Mouse (Mus musculus) CH12.LX (cell line): Measurements from ENCODE around the gene Il17f. TPM values are rescaled to one million over a fixed set of nuclear protein-coding genes. Genes with fewer than 3 reads are reported as not detected.
"Not testable (repeated sequence)": the region's sequence is repeated elsewhere in the genome, so short reads cannot be mapped to it uniquely, and the experiment has no call there.

ENCODE experiments used
- DNase-seq: peaks from one replicate; pipeline ENCODE4 v3.0.0-alpha.2; 2013; ENCODE audit errors: extremely low read depth
- H3K27ac ChIP-seq: 2 replicates; pipeline ENCODE4 v1.5.1; 2012; ENCODE audit warnings: low read depth, mild to moderate bottlenecking, control low read depth, moderate library complexity; ENCODE audit not compliant: insufficient read depth
- H3K27me3 ChIP-seq: replicated peaks from 2 replicates; pipeline ENCODE3; 2012; ENCODE audit warnings: inconsistent platforms
- H3K36me3 ChIP-seq, 2 experiments: replicated peaks in 1 of 2; 2 replicates each; pipeline versions ENCODE3 to v1.6.1; 2012; ENCODE audit warnings: inconsistent platforms in 1 of 2, low read length in 1 of 2, mild to moderate bottlenecking in 1 of 2, mixed read lengths in 1 of 2, moderate library complexity in 1 of 2; ENCODE audit not compliant: control insufficient read depth in 1 of 2, insufficient read depth in 1 of 2
- H3K4me1 ChIP-seq, 2 experiments: 2 replicates each; pipeline ENCODE4 v1.6.1; 2012; ENCODE audit warnings: inconsistent platforms in 1 of 2, moderate library complexity in 1 of 2; ENCODE audit not compliant: insufficient read depth in 2 of 2, control insufficient read depth in 1 of 2
- H3K4me2 ChIP-seq: 2 replicates; pipeline ENCODE4 v1.6.1; 2012; ENCODE audit warnings: low read depth, mild to moderate bottlenecking, control low read depth; ENCODE audit not compliant: poor library complexity, insufficient read depth, severe bottlenecking
- H3K4me3 ChIP-seq, 3 experiments: fragments of 150-350 bp in 1 of 3; sonication (generic) in 1 of 3; replicated peaks in 1 of 3; 2 replicates each; pipeline versions ENCODE3 to v1.5.1; 2011 to 2012; ENCODE audit warnings: low read depth in 2 of 3, low read length in 2 of 3, mild to moderate bottlenecking in 2 of 3, moderate library complexity in 2 of 3, control low read depth in 1 of 3, improper control_type of control experiment in 1 of 3, inconsistent platforms in 1 of 3, mixed read lengths in 1 of 3; ENCODE audit not compliant: poor library complexity in 1 of 3
- H3K79me2 ChIP-seq: replicated peaks from 2 replicates; pipeline ENCODE4 v1.6.1; 2012; ENCODE audit warnings: mild to moderate bottlenecking, moderate library complexity; ENCODE audit not compliant: control insufficient read depth, poor library complexity, insufficient read depth, severe bottlenecking; ENCODE audit errors: extremely low read depth
- H3K9ac ChIP-seq: 2 replicates; pipeline ENCODE4 v1.6.1; 2012; ENCODE audit warnings: low read depth, mild to moderate bottlenecking, control low read depth, moderate library complexity; ENCODE audit not compliant: insufficient read depth
- H3K9me3 ChIP-seq: replicated peaks from 2 replicates; pipeline ENCODE3; 2012; ENCODE audit warnings: low read length, inconsistent platforms, mixed read lengths
- BHLHE40 ChIP-seq: IDR thresholded peaks from 2 replicates; pipeline ENCODE4 v1.6.1; 2011; ENCODE audit warnings: mild to moderate bottlenecking, low read depth, low read length, improper control_type of control experiment
- EP300 ChIP-seq: IDR thresholded peaks from 2 replicates; pipeline ENCODE4 v1.6.1; 2011; ENCODE audit warnings: low read length, improper control_type of control experiment
- JUN ChIP-seq: IDR thresholded peaks from 2 replicates; pipeline ENCODE4 v1.6.1; 2011; ENCODE audit warnings: low read depth, mild to moderate bottlenecking, low read length, improper control_type of control experiment, moderate library complexity; ENCODE audit not compliant: insufficient read depth
- MAFK ChIP-seq: IDR thresholded peaks from 2 replicates; pipeline ENCODE4 v1.6.1; 2011; ENCODE audit warnings: low read length, improper control_type of control experiment; ENCODE audit not compliant: insufficient replicate concordance
- MAZ ChIP-seq: IDR thresholded peaks from 2 replicates; pipeline ENCODE4 v1.6.1; 2012; ENCODE audit warnings: low read depth, mild to moderate bottlenecking, inconsistent platforms, low read length, improper control_type of control experiment, moderate library complexity
- MXI1 ChIP-seq: IDR thresholded peaks from 2 replicates; pipeline ENCODE4 v1.6.1; 2011; ENCODE audit warnings: mild to moderate bottlenecking, low read depth, low read length, improper control_type of control experiment
- MYC ChIP-seq: IDR thresholded peaks from 2 replicates; pipeline ENCODE4 v1.6.1; 2011; ENCODE audit warnings: low read depth, mild to moderate bottlenecking, improper control_type of control experiment, low read length
- NELFE ChIP-seq: IDR thresholded peaks from 2 replicates; pipeline ENCODE4 v1.6.1; 2011; ENCODE audit warnings: low read depth, low read length, improper control_type of control experiment
- NRF1 ChIP-seq: IDR thresholded peaks from 2 replicates; pipeline ENCODE4 v1.6.1; 2014; ENCODE audit warnings: low read depth, mild to moderate bottlenecking, inconsistent platforms, low read length, improper control_type of control experiment, moderate library complexity
- SIN3A ChIP-seq: IDR thresholded peaks from 2 replicates; pipeline ENCODE4 v1.6.1; 2012; ENCODE audit warnings: low read length, improper control_type of control experiment, inconsistent platforms
- SMC3 ChIP-seq: IDR thresholded peaks from 2 replicates; pipeline ENCODE4 v1.6.1; 2011; ENCODE audit warnings: low read depth, low read length, improper control_type of control experiment
- TBP ChIP-seq: conservative IDR thresholded peaks from 2 replicates; pipeline ENCODE4 v1.6.1; 2011; ENCODE audit warnings: low read depth, low read length, improper control_type of control experiment
- TCF12 ChIP-seq: IDR thresholded peaks from 2 replicates; pipeline ENCODE4 v1.6.1; 2014; ENCODE audit warnings: low read depth, mild to moderate bottlenecking, inconsistent platforms, low read length, improper control_type of control experiment
- UBTF ChIP-seq: IDR thresholded peaks from 2 replicates; pipeline ENCODE4 v1.6.1; 2012; ENCODE audit warnings: low read depth, mild to moderate bottlenecking, inconsistent platforms, low read length, improper control_type of control experiment, moderate library complexity
- ZC3H11A ChIP-seq: IDR thresholded peaks from 2 replicates; pipeline ENCODE4 v1.6.1; 2012; ENCODE audit warnings: low read depth, mild to moderate bottlenecking, inconsistent platforms, low read length, improper control_type of control experiment
- ZKSCAN1 ChIP-seq: IDR thresholded peaks from 2 replicates; pipeline ENCODE4 v1.6.1; 2012; ENCODE audit warnings: low read depth, inconsistent platforms, low read length, improper control_type of control experiment, borderline replicate concordance
- dilution Hi-C: fragments of 300-500 bp; cut with MboI; formaldehyde crosslinking; loops from 2 replicates; pipeline ENCODE4 v1.14.3; 2020; ENCODE audit warnings: low sequenced_read_pairs; ENCODE audit not compliant: extremely low pct_unique_long_range_greater_than_20kb, extremely low pct_ligation_motif_present
- in situ Hi-C: fragments of 300-500 bp; cut with MboI; formaldehyde crosslinking; loops from 3 replicates; pipeline ENCODE4 v1.14.3; 2019; ENCODE audit warnings: low sequenced_read_pairs, low pct_ligation_motif_present, low pct_unique_long_range_greater_than_20kb, mixed read lengths
- polyA plus RNA-seq: library from polyadenylated mRNA; unstranded; fragments of >175 nt; gene quantifications from 2 replicates; pipeline ENCODE4 v1.2.1, GENCODE M21; 2012; ENCODE audit warnings: low read depth; ENCODE audit not compliant: insufficient read length
- total RNA-seq, 2 experiments: library from RNA; depleted of rRNA; stranded (reverse); fragments of 300-350 nt in 1 of 2; fragments of >200 nt in 1 of 2; gene quantifications; 2 replicates each; pipeline ENCODE4 v1.2.3; 2012 to 2014

The Il17f gene
- total RNA-seq (2012; rRNA removed): 0.25 TPM in 1 of 2 replicates, not detected in the other
- 0.74 and 1.3 TPM in 2 replicates for total RNA-seq (2014; rRNA removed)
- 0.44 and 0.63 TPM in 2 replicates for polyA plus RNA-seq

- H3K36me3 ChIP-seq, H3K27ac ChIP-seq, H3K4me2 ChIP-seq, in situ Hi-C loops, H3K4me3 ChIP-seq, H3K9me3 ChIP-seq, H3K9ac ChIP-seq, H3K27me3 ChIP-seq, DNase-seq, dilution Hi-C loops, H3K79me2 ChIP-seq: not testable (repeated sequence)
- peaks cover 10 to 13% of the 10 kb centered on the region in 2 experiments; a peak in 3 of 4 replicates for H3K4me1 ChIP-seq
These were observed at the start of gene Il17f for GRCm38 (mm10) chr1:20790517-20790916. Gene Il17f, minus strand, starts transcription at chr1:20790617.

- TF ChIP-seq TCF12 (no peak), MAZ (no peak)
- dilution Hi-C loops: no loop called here
- no peak overlapping the region for H3K4me2 ChIP-seq
- no peaks in the 10 kb centered on the region for H3K4me1 ChIP-seq
- H3K9me3 ChIP-seq: no peaks in the 10 kb centered on the region
- no peaks in the 10 kb centered on the region for H3K79me2 ChIP-seq
- H3K27me3 ChIP-seq: no peaks in the 10 kb centered on the region
- no peak overlapping the region for H3K4me3 ChIP-seq
- no peaks in the 10 kb centered on the region for H3K36me3 ChIP-seq
- no peak for DNase-seq
- H3K27ac ChIP-seq: no peak overlapping the region
- H3K9ac ChIP-seq: no peak overlapping the region
- in situ Hi-C loops: no loop called here
These were observed 49.5 kb upstream of the Il17f start for GRCm38 (mm10) chr1:20839911-20840310.

- dilution Hi-C loops (no loop called here), in situ Hi-C loops (no loop called here)
- no peaks in the 10 kb centered on the region for H3K9me3 ChIP-seq
- H3K4me2 ChIP-seq: no peak overlapping the region
- no peak for TF ChIP-seq MAFK
- TF ChIP-seq TBP: no peak
- TF ChIP-seq SMC3: no peak
- no peak for TF ChIP-seq EP300
- no peak for TF ChIP-seq BHLHE40
- TF ChIP-seq JUN: no peak
- no peak for TF ChIP-seq ZKSCAN1
- TF ChIP-seq ZC3H11A: no peak
- TF ChIP-seq SIN3A: no peak
- no peak for TF ChIP-seq NRF1
- no peak for TF ChIP-seq UBTF
- no peak for TF ChIP-seq MXI1
- TF ChIP-seq NELFE: no peak
- TF ChIP-seq MYC: no peak
- no peak for DNase-seq
- H3K4me1 ChIP-seq: no peaks in the 10 kb centered on the region
- H3K9ac ChIP-seq: no peak overlapping the region
- no peaks in the 10 kb centered on the region for H3K27me3 ChIP-seq
- H3K27ac ChIP-seq: no peak overlapping the region
- H3K79me2 ChIP-seq: no peaks in the 10 kb centered on the region
- H3K36me3 ChIP-seq: no peaks in the 10 kb centered on the region
- H3K4me3 ChIP-seq: no peak overlapping the region
These were observed 46.2 kb upstream of the Il17f start for GRCm38 (mm10) chr1:20836551-20837125.
